Mouse (Mus musculus) liver, embryonic 13.5 days (tissue): ENCODE data around the gene Psme4. TPM values are rescaled to one million over a fixed set of nuclear protein-coding genes. Genes with fewer than 3 reads are reported as not detected.
"Not testable (repeated sequence)": the region's sequence is repeated elsewhere in the genome, so short reads cannot be mapped to it uniquely, and the experiment has no call there.

Experiments
- ATAC-seq: fragments of 200-750 bp; cut with Nextera tagmentation; 2 replicates; pipeline ENCODE4 v1.8.0; 2017; ENCODE audit warnings: low read depth, mild to moderate bottlenecking, moderate number of reproducible peaks, moderate library complexity
- DNase-seq: peaks from one replicate; pipeline ENCODE4 v3.0.0; 2022
- H3K27ac ChIP-seq: fragments of 300-500 bp; sonication (generic); 2 replicates; pipeline ENCODE4 v1.5.1; 2015; ENCODE audit warnings: moderate library complexity, mild to moderate bottlenecking, inconsistent platforms
- H3K27me3 ChIP-seq: fragments of 300-500 bp; sonication (generic); 2 replicates; pipeline ENCODE4 v1.6.1; 2015; ENCODE audit warnings: mild to moderate bottlenecking, inconsistent platforms
- H3K36me3 ChIP-seq: fragments of 300-500 bp; sonication (generic); 2 replicates; pipeline ENCODE4 v1.6.1; 2015; ENCODE audit warnings: mild to moderate bottlenecking, inconsistent platforms
- H3K4me1 ChIP-seq: fragments of 300-500 bp; sonication (generic); replicated peaks from 2 replicates; pipeline ENCODE4 v1.6.1; 2015; ENCODE audit warnings: inconsistent platforms
- H3K4me2 ChIP-seq: fragments of 300-500 bp; sonication (generic); 2 replicates; pipeline ENCODE4 v1.6.1; 2015; ENCODE audit warnings: inconsistent platforms, mild to moderate bottlenecking, moderate library complexity
- H3K4me3 ChIP-seq: fragments of 300-500 bp; sonication (generic); replicated peaks from 2 replicates; pipeline ENCODE4 v1.5.1; 2015; ENCODE audit warnings: mild to moderate bottlenecking, inconsistent platforms
- H3K9ac ChIP-seq: fragments of 300-500 bp; sonication (generic); 2 replicates; pipeline ENCODE4 v1.6.1; 2015; ENCODE audit warnings: mild to moderate bottlenecking, inconsistent platforms
- H3K9me3 ChIP-seq: fragments of 300-500 bp; sonication (generic); replicated peaks from 2 replicates; pipeline ENCODE4 v1.6.1; 2016; ENCODE audit warnings: inconsistent platforms
- WGBS: fragments of 180-500 bp; shearing (Covaris S2); methylation state at CpG from one replicate; pipeline ENCODE4 v1.1.7; 2015; ENCODE audit not compliant: insufficient replicate concordance; 5-methylcytosine and 5-hydroxymethylcytosine counted together
- polyA plus RNA-seq: library from polyadenylated mRNA; unstranded; fragments of >200 nt; fragmentation: Nextera tagmentation; extraction: Ambion mirVana; gene quantifications from 2 replicates; pipeline ENCODE4 v1.2.1, GENCODE M21; 2015

Gene Psme4
- 10.7 and 10.9 TPM in 2 replicates for polyA plus RNA-seq

GRCm38 (mm10) chr11:30771267-30771903 lies at the start of gene Psme4:
Gene Psme4 (plus strand): TSS chr11:30771726.
- Histone ChIP-seq H3K4me1 (peaks cover 38% of the 10 kb centered on the region), H3K4me2 (peak within 1 kb of the TSS; percentile 76), H3K9ac (peak within 1 kb of the TSS; percentile 100), H3K9me3 (no peaks in the 10 kb centered on the region), H3K4me3 (peak within 1 kb of the TSS; percentile 100), H3K27me3 (no peaks in the 10 kb centered on the region), H3K36me3 (no peaks in the 10 kb centered on the region), H3K27ac (peak within 1 kb of the TSS; percentile 95)
- DNase-seq (peak; percentile 90), ATAC-seq (peak; percentile 93)
- WGBS: 1% methylated on average over 32 of the region's 43 CpGs

DNA sequence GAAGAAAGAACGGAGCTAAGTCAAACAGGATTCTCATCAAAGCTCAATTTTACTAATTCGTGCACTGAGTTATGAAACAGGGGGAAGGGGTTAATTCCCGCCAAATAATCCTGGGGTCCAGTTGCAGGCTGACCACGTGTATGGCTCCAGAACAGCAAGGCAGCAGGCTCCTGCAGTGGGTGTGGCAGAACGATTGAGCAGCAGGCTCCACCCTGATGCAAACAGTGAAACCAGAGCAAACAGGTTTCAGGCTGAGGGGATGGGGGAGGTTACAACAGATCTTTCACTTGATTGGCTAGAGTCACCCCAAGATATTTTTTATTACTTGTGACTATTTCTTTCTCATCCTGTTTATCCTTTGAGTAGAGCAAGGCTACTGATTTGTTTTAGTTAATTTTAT lies 48.1 kb upstream of the Psme4 start:
- Histone ChIP-seq H3K9me3 (no peaks in the 10 kb centered on the region), H3K4me1 (no peaks in the 10 kb centered on the region), H3K27me3 (no peaks in the 10 kb centered on the region), H3K4me3 (no peak overlapping the region), H3K36me3 (no peaks in the 10 kb centered on the region), H3K4me2 (no peak overlapping the region), H3K9ac (no peak overlapping the region), H3K27ac (no peak overlapping the region)
- DNase-seq: no peak
- ATAC-seq: no peak
- 43% methylated on average over 5 of the region's 5 CpGs for WGBS

DNA sequence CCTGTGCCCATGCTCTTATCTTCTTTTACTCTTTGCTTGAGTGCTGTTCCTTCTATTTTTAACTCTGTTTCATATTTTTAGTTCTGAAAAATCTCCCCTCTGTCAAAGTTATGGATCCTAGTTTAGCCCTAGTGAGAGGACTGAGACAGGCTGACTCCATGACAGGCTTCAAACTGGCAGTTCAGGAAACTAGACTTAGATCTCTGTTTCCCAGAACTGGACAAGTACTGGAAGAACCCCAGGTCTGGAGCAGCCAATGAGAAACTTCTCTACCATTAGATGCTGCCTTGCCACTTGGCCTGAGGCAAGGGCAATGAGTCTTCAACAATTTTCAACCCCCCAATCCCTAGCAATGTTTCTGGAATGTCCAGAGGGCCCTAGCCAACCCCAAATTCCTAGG lies 40.8 kb upstream of the Psme4 start:
- no peak for DNase-seq
- H3K4me3 ChIP-seq: no peak overlapping the region
- no peak overlapping the region for H3K27ac ChIP-seq
- no peaks in the 10 kb centered on the region for H3K9me3 ChIP-seq
- no peak overlapping the region for H3K4me2 ChIP-seq
- no peaks in the 10 kb centered on the region for H3K36me3 ChIP-seq
- no peaks in the 10 kb centered on the region for H3K27me3 ChIP-seq
- no peak for ATAC-seq
- no peaks in the 10 kb centered on the region for H3K4me1 ChIP-seq
- H3K9ac ChIP-seq: no peak overlapping the region

DNA sequence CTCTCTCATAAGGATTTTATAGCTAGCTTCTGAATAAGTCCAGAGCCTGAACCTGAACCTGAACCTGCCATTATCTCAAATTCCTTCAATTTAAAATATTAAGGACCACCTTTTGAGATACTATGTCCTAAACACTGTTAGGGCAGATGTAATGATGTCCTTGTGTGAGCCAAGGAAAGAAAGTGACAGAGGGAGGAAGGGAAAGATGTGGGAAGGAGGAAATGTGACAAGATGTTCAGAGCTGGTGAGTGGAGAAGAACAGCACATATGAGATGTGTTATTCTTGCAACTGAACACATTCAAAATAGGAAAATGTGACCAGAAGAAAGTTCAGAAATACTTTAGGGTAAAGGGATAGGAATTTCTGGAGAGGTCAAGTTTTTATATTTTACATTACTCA lies 38.1 kb upstream of the Psme4 start:
- no peak overlapping the region for H3K9ac ChIP-seq
- H3K4me3 ChIP-seq: no peak overlapping the region
- H3K4me2 ChIP-seq: no peak overlapping the region
- H3K4me1 ChIP-seq: no peaks in the 10 kb centered on the region
- no peaks in the 10 kb centered on the region for H3K9me3 ChIP-seq
- no peak for ATAC-seq
- no peaks in the 10 kb centered on the region for H3K36me3 ChIP-seq
- DNase-seq: no peak
- no peak overlapping the region for H3K27ac ChIP-seq
- H3K27me3 ChIP-seq: no peaks in the 10 kb centered on the region

GRCm38 (mm10) chr11:30743991-30744390 lies 27.5 kb upstream of the Psme4 start:
- no peak overlapping the region for H3K9ac ChIP-seq
- ATAC-seq: no peak
- no peaks in the 10 kb centered on the region for H3K4me1 ChIP-seq
- no peak overlapping the region for H3K4me3 ChIP-seq
- H3K27me3 ChIP-seq: no peaks in the 10 kb centered on the region
- H3K4me2 ChIP-seq: no peak overlapping the region
- H3K9me3 ChIP-seq: no peaks in the 10 kb centered on the region
- no peaks in the 10 kb centered on the region for H3K36me3 ChIP-seq
- no peak overlapping the region for H3K27ac ChIP-seq
- no peak for DNase-seq

- Histone ChIP-seq H3K9ac (no peak overlapping the region), H3K36me3 (no peaks in the 10 kb centered on the region), H3K9me3 (no peaks in the 10 kb centered on the region), H3K4me2 (no peak overlapping the region), H3K27ac (no peak overlapping the region), H3K27me3 (peaks cover 14% of the 10 kb centered on the region), H3K4me3 (no peak overlapping the region), H3K4me1 (no peaks in the 10 kb centered on the region)
- WGBS: 56% methylated on average over 3 of the region's 3 CpGs
- ATAC-seq (no peak), DNase-seq (no peak)
These were observed 22.6 kb upstream of the Psme4 start for GRCm38 (mm10) chr11:30748938-30749337.

DNA sequence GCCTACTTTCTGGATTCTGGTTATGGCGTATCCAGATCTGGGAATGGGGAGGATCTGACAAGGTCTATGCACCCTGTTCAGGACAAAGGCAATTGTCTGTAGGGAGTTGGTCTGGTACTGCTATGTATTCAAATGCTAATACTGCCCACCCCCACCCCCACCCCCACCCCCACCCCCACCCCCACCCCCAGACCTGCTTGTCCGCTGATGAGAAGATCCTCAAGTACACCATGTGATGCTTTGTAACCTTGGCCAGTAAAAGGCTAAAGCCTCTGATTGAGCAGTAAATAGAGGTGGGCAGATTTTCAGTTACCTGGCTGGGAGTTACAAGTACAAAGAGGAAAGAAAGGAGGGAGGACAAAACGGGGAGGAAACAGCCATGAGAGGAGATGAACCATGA lies 21.9 kb upstream of the Psme4 start:
- DNase-seq: no peak
- H3K36me3 ChIP-seq: no peaks in the 10 kb centered on the region
- no peak overlapping the region for H3K27ac ChIP-seq
- no peak for ATAC-seq
- WGBS: 56% methylated on average over 3 of the region's 3 CpGs
- H3K4me3 ChIP-seq: no peak overlapping the region
- no peaks in the 10 kb centered on the region for H3K4me1 ChIP-seq
- no peaks in the 10 kb centered on the region for H3K9me3 ChIP-seq
- peaks cover 17% of the 10 kb centered on the region for H3K27me3 ChIP-seq
- no peak overlapping the region for H3K4me2 ChIP-seq
- no peak overlapping the region for H3K9ac ChIP-seq

DNA sequence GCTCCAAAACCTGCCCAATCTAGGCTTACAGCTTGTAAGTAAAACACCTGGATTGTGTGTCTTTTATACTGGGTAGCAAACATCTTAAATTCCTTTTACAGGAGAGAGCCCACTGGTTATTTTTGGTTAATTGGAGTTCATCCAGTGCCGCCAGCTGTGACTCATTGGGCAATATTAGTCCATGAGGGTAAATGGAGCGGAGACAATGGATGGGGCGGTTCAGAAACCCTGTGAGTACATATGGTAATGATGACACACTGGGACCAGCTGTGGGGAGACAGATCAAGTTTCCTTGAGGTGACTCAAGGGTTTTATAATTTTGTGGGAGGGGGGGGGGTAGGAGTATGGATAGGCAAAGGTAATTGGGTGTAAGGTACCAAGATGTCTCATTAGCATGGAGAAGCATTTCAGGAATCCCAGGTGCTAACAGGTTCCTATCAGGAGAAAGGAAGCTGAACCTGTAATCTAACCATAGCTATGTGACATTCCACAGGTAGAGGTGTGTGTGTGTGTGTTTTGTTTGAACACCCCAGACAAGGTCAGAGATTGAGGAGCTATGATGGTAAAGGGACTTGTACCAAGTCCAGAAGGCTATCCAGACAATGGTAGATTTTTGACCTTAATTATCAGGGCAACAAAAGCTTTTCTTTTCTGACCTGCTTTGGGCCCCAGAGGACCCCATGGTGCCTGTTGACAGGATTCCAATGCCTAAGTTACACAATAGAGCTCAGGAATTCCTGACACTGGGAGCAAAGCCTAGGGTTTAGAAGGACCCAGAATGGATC lies 21.3 kb upstream of the Psme4 start:
- 60% methylated on average over 3 of the region's 3 CpGs for WGBS

DNA sequence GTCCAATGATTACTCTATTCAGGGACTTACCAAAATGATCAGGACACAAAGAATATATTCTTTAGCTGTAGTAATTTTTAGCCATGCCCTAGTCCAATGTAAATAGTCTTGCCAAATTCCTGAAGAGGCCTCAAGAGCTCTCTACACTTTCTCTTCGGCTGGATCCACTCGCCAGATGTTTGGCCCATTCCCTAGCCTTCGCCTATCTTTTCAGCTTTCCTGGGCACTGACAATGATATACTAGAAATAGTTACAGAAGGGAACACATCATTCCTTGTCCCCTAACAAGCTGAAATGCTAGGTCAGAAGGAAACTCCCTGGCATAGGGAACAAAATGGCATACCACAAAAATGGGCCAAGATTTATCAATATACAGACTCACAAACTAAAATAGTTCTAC lies 18.6 kb upstream of the Psme4 start:
- H3K27ac ChIP-seq: no peak overlapping the region
- no peaks in the 10 kb centered on the region for H3K4me1 ChIP-seq
- ATAC-seq (no peak), DNase-seq (no peak)
- H3K4me2 ChIP-seq: no peak overlapping the region
- no peak overlapping the region for H3K4me3 ChIP-seq
- H3K36me3 ChIP-seq: no peaks in the 10 kb centered on the region
- no peak overlapping the region for H3K9ac ChIP-seq
- no peaks in the 10 kb centered on the region for H3K9me3 ChIP-seq
- WGBS: 65% methylated on average over 3 of the region's 3 CpGs
- H3K27me3 ChIP-seq: peaks cover 40% of the 10 kb centered on the region

More for the DNA sequence above, 21.3 kb upstream of the Psme4 start:
- H3K4me3 ChIP-seq: no peak overlapping the region
- H3K4me2 ChIP-seq: no peak overlapping the region
- no peaks in the 10 kb centered on the region for H3K4me1 ChIP-seq
- H3K36me3 ChIP-seq: no peaks in the 10 kb centered on the region
- H3K9me3 ChIP-seq: no peaks in the 10 kb centered on the region
- DNase-seq (no peak), ATAC-seq (no peak)
- H3K27ac ChIP-seq: no peak overlapping the region
- peaks cover 23% of the 10 kb centered on the region for H3K27me3 ChIP-seq
- H3K9ac ChIP-seq: no peak overlapping the region

DNA sequence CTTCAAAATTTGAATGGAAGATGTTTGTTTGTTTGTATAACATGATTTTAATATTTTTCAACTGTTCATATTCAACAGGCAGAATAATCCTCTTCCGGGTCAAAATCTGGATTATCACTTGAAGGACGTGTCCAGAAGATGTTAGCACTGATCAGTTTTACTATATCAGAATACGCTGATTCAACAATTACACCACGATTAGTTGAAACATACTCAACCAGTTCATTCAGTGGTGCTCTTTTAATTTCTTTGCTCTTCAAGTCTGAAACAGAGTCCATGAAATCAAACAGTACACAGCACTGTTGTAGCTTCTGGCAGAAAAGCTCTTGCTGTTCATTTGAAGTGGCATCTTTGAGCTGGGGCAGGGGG lies 17.1 kb upstream of the Psme4 start:
- H3K4me3 ChIP-seq: peak overlapping the region; percentile 51
- WGBS: 51% methylated on average over 4 of the region's 4 CpGs
- H3K27me3 ChIP-seq: peaks cover 40% of the 10 kb centered on the region
- not testable (repeated sequence) for H3K9me3 ChIP-seq, H3K36me3 ChIP-seq, H3K4me1 ChIP-seq, ATAC-seq, DNase-seq, H3K27ac ChIP-seq, H3K9ac ChIP-seq
- H3K4me2 ChIP-seq: peak overlapping the region; percentile 65

- Histone ChIP-seq H3K4me3 (peak overlapping the region; percentile 51), H3K27ac (no peak overlapping the region), H3K4me1 (no peaks in the 10 kb centered on the region), H3K9me3 (no peaks in the 10 kb centered on the region), H3K36me3 (no peaks in the 10 kb centered on the region), H3K4me2 (peak overlapping the region; percentile 65), H3K27me3 (peaks cover 40% of the 10 kb centered on the region), H3K9ac (no peak overlapping the region)
- ATAC-seq: peak; percentile 50
- no peak for DNase-seq
- WGBS: 1% methylated on average over 61 of the region's 66 CpGs
These were observed 16.5 kb upstream of the Psme4 start for GRCm38 (mm10) chr11:30754855-30755530.

DNA sequence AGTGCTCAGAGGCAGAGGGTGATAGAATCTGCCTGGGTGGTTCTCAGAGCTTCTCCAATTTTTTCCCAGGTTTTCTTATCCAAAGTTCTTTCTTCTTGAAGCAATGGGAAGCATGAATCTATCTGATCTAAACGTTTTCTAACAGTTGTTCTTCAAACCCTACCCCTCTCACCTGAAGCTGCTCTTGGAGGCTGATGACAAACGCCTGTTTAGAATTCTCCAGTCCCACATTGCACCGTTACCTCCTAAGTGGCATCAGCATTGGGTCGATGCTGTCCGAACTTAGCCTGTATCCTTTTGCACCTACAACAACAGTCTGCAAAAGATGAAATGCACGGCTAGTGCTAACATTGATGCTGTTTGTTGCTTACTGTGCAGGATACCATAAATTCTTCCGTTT lies 10.1 kb upstream of the Psme4 start:
- H3K9ac ChIP-seq: no peak overlapping the region
- DNase-seq (no peak), ATAC-seq (no peak)
- no peaks in the 10 kb centered on the region for H3K36me3 ChIP-seq
- no peak overlapping the region for H3K4me2 ChIP-seq
- peaks cover 5% of the 10 kb centered on the region for H3K27me3 ChIP-seq
- no peaks in the 10 kb centered on the region for H3K4me1 ChIP-seq
- H3K4me3 ChIP-seq: no peak overlapping the region
- H3K9me3 ChIP-seq: no peaks in the 10 kb centered on the region
- 64% methylated on average over 7 of the region's 7 CpGs for WGBS
- H3K27ac ChIP-seq: no peak overlapping the region
